Mouse (Mus musculus) embryonic stem cell, embryonic (primary cell): ENCODE data around the gene Tmem232.

ENCODE experiments used
- CTCF ChIA-PET, 4 experiments: fragments of 300-600 bp in 2 of 4; fragments of 350-600 bp in 2 of 4; sonication (Branson Sonifier 250); formaldehyde crosslinking; loops; one replicate each; lab custom pipeline; 2022; ENCODE audit warnings: inconsistent platforms in 2 of 4; lab: Charles Lee
- POLR2A ChIA-PET, 4 experiments: fragments of 300-600 bp in 2 of 4; fragments of 350-600 bp in 2 of 4; sonication (Branson Sonifier 250); formaldehyde crosslinking; loops; one replicate each; lab custom pipeline; 2022; ENCODE audit warnings: antibody characterized with exemption in 4 of 4, inconsistent platforms in 1 of 4; lab: Charles Lee

Tmem232 gene

GRCm38 (mm10) chr17:65540441-65541272, at the start of gene Tmem232:
Gene Tmem232 (minus strand): TSS chr17:65540782.
- ChIA-PET CTCF (interaction anchor here (0.5 to 1.6 kb wide), 12 partner anchors 12 to 1126 kb away, joined by 3 to 12 read pairs (median 4); no protein-coding TSS in a partner anchor), POLR2A (interaction anchor here in 2 of 4 experiments (0.5 to 1.0 kb wide), 2 partner anchors 73 to 600 kb away, joined by 3 read pairs; partner anchors contain the start of gene Vapa (in 1 of the 2))

- POLR2A ChIA-PET: interaction anchor here in 3 of 4 experiments (0.6 to 4.6 kb wide), 11 partner anchors 8 to 57 kb away, joined by 3 to 27 read pairs (median 3); partner anchors contain the start of gene Vapa (in 3 of the 3)
These were observed 46.3 kb upstream of the Tmem232 start for GRCm38 (mm10) chr17:65586892-65587291.

DNA sequence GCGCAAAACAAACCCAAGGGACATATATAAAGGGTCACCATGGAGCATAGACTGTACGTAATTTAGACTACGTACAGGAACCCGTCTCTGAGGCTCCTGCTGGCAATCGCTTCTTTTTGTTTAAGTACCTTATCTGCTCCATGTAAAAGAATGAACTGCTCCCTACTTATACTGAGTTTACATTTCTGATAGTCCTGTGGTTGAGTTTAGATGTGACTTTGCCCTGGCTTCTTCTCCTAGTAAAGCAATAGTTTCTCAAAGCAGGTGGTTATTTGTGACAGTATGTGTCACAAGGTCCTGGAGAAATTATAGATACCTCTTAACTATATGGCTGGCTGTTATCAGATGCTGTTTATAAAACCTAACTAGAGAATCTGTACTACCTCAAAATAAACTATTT, 40.9 kb upstream of the Tmem232 start:
- POLR2A ChIA-PET: interaction anchor here in 1 of 4 experiments (2.9 kb wide), 1 partner anchor 11 kb away, joined by 6 read pairs; no protein-coding TSS in a partner anchor
- CTCF ChIA-PET: no interaction called here

More at GRCm38 (mm10) chr17:65586892-65587291, 46.3 kb upstream of the Tmem232 start:
- CTCF ChIA-PET: no interaction called here

- ChIA-PET CTCF (no interaction called here), POLR2A (interaction anchor here in 1 of 4 experiments (0.5 kb wide), 1 partner anchor 17 kb away, joined by 3 read pairs; no protein-coding TSS in a partner anchor)
These were observed 39.2 kb upstream of the Tmem232 start for GRCm38 (mm10) chr17:65579766-65580165.

- ChIA-PET CTCF (interaction anchor here in 1 of 4 experiments (0.6 to 1.6 kb wide), 3 partner anchors 17 to 146 kb away, joined by 3 to 5 read pairs (median 4); no protein-coding TSS in a partner anchor), POLR2A (interaction anchor here in 1 of 4 experiments (1.1 to 3.6 kb wide), 4 partner anchors 9 to 37 kb away, joined by 4 to 20 read pairs (median 10); partner anchors contain the start of gene Vapa)
These were observed 34.8 kb upstream of the Tmem232 start for GRCm38 (mm10) chr17:65575339-65575738.

DNA sequence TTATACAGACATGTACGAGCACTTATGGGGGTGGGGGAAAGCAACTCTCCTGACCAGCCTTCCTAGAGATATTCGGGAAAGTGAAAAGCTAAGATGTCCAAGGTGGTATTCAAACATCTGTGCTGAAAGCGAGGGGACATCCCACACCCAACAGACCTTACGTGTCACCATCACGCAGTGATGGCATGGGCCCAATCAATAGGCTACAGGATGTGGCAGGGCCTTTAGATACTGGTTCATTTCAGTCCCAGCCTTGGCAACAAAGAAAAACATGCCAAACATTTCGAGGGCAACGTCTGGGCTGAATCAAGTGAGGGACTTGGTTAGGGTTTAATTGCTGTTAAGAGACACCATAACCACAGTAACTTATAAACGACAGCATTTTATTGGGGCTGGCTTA, 34.3 kb upstream of the Tmem232 start:
- POLR2A ChIA-PET: interaction anchor here in 2 of 4 experiments (0.6 to 3.6 kb wide), 4 partner anchors 10 to 164 kb away, joined by 3 to 20 read pairs (median 6); partner anchors contain the start of gene Vapa (in 1 of the 2)
- CTCF ChIA-PET: interaction anchor here in 1 of 4 experiments (1.6 kb wide), 1 partner anchor 16 kb away, joined by 5 read pairs; no protein-coding TSS in a partner anchor

GRCm38 (mm10) chr17:65571866-65572265, 31.3 kb upstream of the Tmem232 start:
- CTCF ChIA-PET: interaction anchor here in 2 of 4 experiments (0.5 to 0.6 kb wide), 2 partner anchors 26 to 1680 kb away, joined by 3 read pairs; no protein-coding TSS in a partner anchor
- POLR2A ChIA-PET: interaction anchor here in 2 of 4 experiments (0.9 to 1.6 kb wide), 3 partner anchors 40 to 276 kb away, joined by 3 to 6 read pairs (median 6); partner anchors contain the start of gene Vapa (in 1 of the 2)

GRCm38 (mm10) chr17:65571466-65571865, 30.9 kb upstream of the Tmem232 start:
- ChIA-PET POLR2A (interaction anchor here in 2 of 4 experiments (0.6 to 1.6 kb wide), 4 partner anchors 40 to 276 kb away, joined by 3 to 6 read pairs (median 4); partner anchors contain the start of gene Vapa (in 1 of the 2)), CTCF (interaction anchor here in 1 of 4 experiments (0.6 kb wide), 1 partner anchor 27 kb away, joined by 3 read pairs; no protein-coding TSS in a partner anchor)

- POLR2A ChIA-PET: interaction anchor here in 1 of 4 experiments (0.9 kb wide), 1 partner anchor 49 kb away, joined by 4 read pairs; the partner anchor contains the start of gene Vapa
- CTCF ChIA-PET: interaction anchor here in 1 of 4 experiments (0.6 kb wide), 1 partner anchor 21 kb away, joined by 6 read pairs; no protein-coding TSS in a partner anchor
These were observed 23.6 kb upstream of the Tmem232 start for GRCm38 (mm10) chr17:65564189-65564588.

DNA sequence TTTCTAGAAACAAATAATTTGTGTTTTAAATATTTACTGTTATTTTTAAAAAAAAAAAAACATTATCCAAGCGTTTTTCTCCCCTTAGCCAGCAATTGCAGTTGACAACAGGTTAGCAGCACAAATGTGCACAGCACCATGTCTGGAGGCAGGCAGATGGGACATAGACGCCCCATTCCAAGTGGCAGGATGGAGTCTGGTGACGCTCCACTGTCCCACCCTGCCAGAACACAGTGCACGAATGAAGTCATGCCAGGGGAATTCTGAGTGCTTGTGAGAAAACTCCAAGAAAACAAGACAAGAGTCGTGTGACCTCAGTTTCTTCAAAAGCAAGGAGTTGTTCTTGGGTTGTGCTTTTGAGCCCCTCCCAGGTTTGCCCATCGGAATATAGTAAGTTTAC, 22.8 kb upstream of the Tmem232 start:
- CTCF ChIA-PET: no interaction called here

DNA sequence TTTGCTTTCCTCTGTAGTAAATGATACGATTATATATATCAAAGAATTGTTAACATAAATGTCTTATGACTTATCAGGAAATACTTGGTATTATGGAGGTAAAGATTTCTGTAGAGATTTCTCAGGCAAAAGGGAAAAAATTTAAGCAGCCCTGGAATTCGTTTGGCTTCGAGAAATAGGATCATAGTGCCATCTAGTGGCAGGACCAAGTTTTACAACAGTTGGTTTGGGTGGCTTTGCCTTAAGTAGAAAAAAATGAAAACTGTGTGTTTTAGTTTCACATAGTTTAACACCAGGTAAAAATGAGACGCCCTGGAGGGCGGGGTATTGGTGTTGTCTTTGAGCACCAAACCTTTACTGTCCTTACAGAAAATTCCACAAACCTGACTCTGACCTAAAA, 22.2 kb upstream of the Tmem232 start:
- POLR2A ChIA-PET: no interaction called here

More for the DNA sequence above, 22.8 kb upstream of the Tmem232 start:
- POLR2A ChIA-PET: interaction anchor here in 1 of 4 experiments (0.9 kb wide), 1 partner anchor 50 kb away, joined by 4 read pairs; the partner anchor contains the start of gene Vapa

GRCm38 (mm10) chr17:65561361-65562015, 20.9 kb upstream of the Tmem232 start:
- POLR2A ChIA-PET: no interaction called here
- CTCF ChIA-PET: interaction anchor here in 1 of 4 experiments (1.1 kb wide), 1 partner anchor 15 kb away, joined by 3 read pairs; no protein-coding TSS in a partner anchor

More for the DNA sequence above, 22.2 kb upstream of the Tmem232 start:
- CTCF ChIA-PET: no interaction called here

DNA sequence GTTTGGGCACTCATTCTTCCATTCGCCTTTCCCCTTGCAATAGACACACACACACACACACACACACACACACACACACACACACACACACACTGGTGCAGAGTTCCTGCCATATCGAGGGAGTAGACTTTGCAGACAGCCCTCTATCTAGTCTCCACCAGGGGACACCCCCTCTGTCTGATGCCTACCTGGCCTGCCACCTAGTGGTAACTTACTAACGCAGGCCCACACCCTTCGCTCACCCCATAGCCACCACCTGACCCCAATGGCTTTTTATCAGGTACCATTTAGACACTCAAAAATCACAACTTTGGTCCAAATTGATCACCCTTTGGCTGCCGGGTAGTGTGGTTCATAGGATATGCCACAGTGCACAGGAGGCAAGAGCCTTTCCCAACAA, 18.7 kb upstream of the Tmem232 start:
- ChIA-PET POLR2A (interaction anchor here in 3 of 4 experiments (0.6 to 1.5 kb wide), 9 partner anchors 10 to 960 kb away, joined by 3 to 8 read pairs (median 3); partner anchors contain the start of genes Rab12 (in 1 of the 3) and Vapa (in 1 of the 3)), CTCF (interaction anchor here (0.5 to 1.7 kb wide), 20 partner anchors 8 to 227 kb away, joined by 3 to 8 read pairs (median 3); partner anchors contain the start of gene Tmem232 (in 2 of the 4))

DNA sequence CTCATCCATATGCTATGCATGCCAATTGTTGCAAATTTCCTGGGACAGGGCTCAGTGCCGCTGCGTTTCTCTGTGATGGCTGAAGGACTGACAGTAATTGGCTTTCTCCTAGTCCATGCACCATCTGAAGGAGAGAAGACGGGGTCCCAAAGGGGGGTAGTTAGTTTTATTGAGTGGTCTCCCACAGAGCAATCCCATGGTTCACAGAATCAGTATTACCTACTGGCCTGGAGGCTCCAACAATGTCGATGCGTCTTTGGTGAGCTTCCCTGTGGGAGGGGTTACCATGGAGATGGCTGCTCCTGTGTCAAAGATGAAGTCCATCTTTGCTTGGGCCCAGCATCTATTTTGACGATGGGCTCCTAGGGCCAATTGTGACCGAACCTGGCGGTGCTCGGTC, 18.2 kb upstream of the Tmem232 start:
- POLR2A ChIA-PET: interaction anchor here in 3 of 4 experiments (0.6 to 1.5 kb wide), 10 partner anchors 10 to 960 kb away, joined by 3 to 8 read pairs (median 3); partner anchors contain the start of genes Vapa (in 2 of the 3) and Rab12 (in 1 of the 3)

DNA sequence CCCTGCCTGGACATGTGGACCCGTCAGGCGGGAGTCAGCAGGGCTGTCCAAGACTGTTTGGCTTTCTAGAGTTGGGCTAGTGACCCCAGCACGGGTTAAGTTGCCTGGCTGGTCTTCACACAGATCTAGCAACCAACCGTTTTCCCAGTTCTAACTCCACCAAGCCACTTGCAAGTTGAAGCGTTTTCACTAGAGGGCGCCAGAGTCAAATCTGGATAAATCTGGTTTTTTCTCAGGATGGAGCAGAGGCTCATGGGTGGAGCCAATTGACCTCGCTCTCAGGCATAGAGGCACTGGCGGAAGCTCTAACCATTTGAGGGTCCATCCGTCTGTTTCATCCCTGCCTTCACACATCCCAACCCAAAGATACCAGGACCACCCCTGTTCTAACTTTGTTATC, 17.6 kb upstream of the Tmem232 start:
- CTCF ChIA-PET: interaction anchor here in 3 of 4 experiments (0.6 to 1.9 kb wide), 21 partner anchors 8 to 567 kb away, joined by 3 to 6 read pairs (median 3); partner anchors contain the start of gene Tmem232 (in 1 of the 3)
- POLR2A ChIA-PET: interaction anchor here in 3 of 4 experiments (0.9 to 1.5 kb wide), 8 partner anchors 10 to 961 kb away, joined by 3 to 8 read pairs (median 3); partner anchors contain the start of genes Vapa (in 2 of the 3) and Rab12 (in 1 of the 3)

More for the DNA sequence above, 18.2 kb upstream of the Tmem232 start:
- CTCF ChIA-PET: interaction anchor here (0.6 to 1.7 kb wide), 17 partner anchors 9 to 566 kb away, joined by 3 to 8 read pairs (median 3); no protein-coding TSS in a partner anchor

GRCm38 (mm10) chr17:65557212-65557611, 16.6 kb upstream of the Tmem232 start:
- CTCF ChIA-PET: interaction anchor here in 3 of 4 experiments (0.7 to 1.9 kb wide), 10 partner anchors 9 to 1902 kb away, joined by 3 to 6 read pairs (median 3); partner anchors contain the start of gene Tmem232 (in 1 of the 3)
- POLR2A ChIA-PET: interaction anchor here in 2 of 4 experiments (0.6 to 1.5 kb wide), 4 partner anchors 9 to 56 kb away, joined by 3 to 6 read pairs (median 3); partner anchors contain the start of gene Vapa (in 2 of the 2)

GRCm38 (mm10) chr17:65556798-65557197, 16.2 kb upstream of the Tmem232 start:
- ChIA-PET CTCF (interaction anchor here in 2 of 4 experiments (0.7 to 1.9 kb wide), 6 partner anchors 10 to 1902 kb away, joined by 3 to 6 read pairs (median 3); partner anchors contain the start of gene Tmem232 (in 1 of the 2)), POLR2A (no interaction called here)
